Mouse (Mus musculus) spleen, postnatal 4 days (tissue): ENCODE data around the gene Arhgap25.
A peak's percentile ranks its signal among the peaks of the same experiment; 100 is the strongest.
"Not testable (repeated sequence)": the region's sequence is repeated elsewhere in the genome, so short reads cannot be mapped to it uniquely, and the experiment has no call there.

ENCODE experiments used
- DNase-seq, 2 experiments: peaks; one replicate each; pipeline ENCODE4 v3.0.0; 2022; ENCODE audit warnings: low spot score in 2 of 2

Gene Arhgap25

GRCm38 (mm10) chr6:87536270-87536669, 3.2 kb upstream of the Arhgap25 start:
- DNase-seq, result no peak

GRCm38 (mm10) chr6:87535651-87536050, 2.6 kb upstream of the Arhgap25 start:
- no peak for DNase-seq

- no peak for DNase-seq
These were observed 2.0 kb upstream of the Arhgap25 start for GRCm38 (mm10) chr6:87534855-87535575.

- no peak for DNase-seq
These were observed 1.5 kb downstream of the Arhgap25 start for GRCm38 (mm10) chr6:87531456-87532015.

- DNase-seq, result no peak
These were observed 2.7 kb downstream of the Arhgap25 start for GRCm38 (mm10) chr6:87530386-87530785.

GRCm38 (mm10) chr6:87527846-87528557, 5.1 kb downstream of the Arhgap25 start:
- no peak for DNase-seq

GRCm38 (mm10) chr6:87527366-87527765, 5.7 kb downstream of the Arhgap25 start:
- DNase-seq, result no peak

GRCm38 (mm10) chr6:87525126-87525525, 7.9 kb downstream of the Arhgap25 start:
- DNase-seq, result no peak

- no peak for DNase-seq
These were observed 8.8 kb downstream of the Arhgap25 start for GRCm38 (mm10) chr6:87524281-87524680.

- DNase-seq, result no peak
These were observed 9.3 kb downstream of the Arhgap25 start for GRCm38 (mm10) chr6:87523736-87524135.

GRCm38 (mm10) chr6:87523085-87523484, 10.0 kb downstream of the Arhgap25 start:
- DNase-seq, result no peak

- DNase-seq, result no peak
These were observed 10.8 kb downstream of the Arhgap25 start for GRCm38 (mm10) chr6:87522236-87522635.

GRCm38 (mm10) chr6:87521705-87522104, 11.4 kb downstream of the Arhgap25 start:
- not testable (repeated sequence) for DNase-seq

GRCm38 (mm10) chr6:87520572-87520971, 12.5 kb downstream of the Arhgap25 start:
- no peak for DNase-seq

GRCm38 (mm10) chr6:87519809-87520208, 13.2 kb downstream of the Arhgap25 start:
- no peak for DNase-seq

GRCm38 (mm10) chr6:87518622-87519021, 14.4 kb downstream of the Arhgap25 start:
- DNase-seq, result no peak

- no peak for DNase-seq
These were observed 15.2 kb downstream of the Arhgap25 start for GRCm38 (mm10) chr6:87517753-87518409.

- no peak for DNase-seq
These were observed 18.7 kb downstream of the Arhgap25 start for GRCm38 (mm10) chr6:87514321-87514720.

- peak; percentile 70 to 84 for DNase-seq
These were observed 19.9 kb downstream of the Arhgap25 start for GRCm38 (mm10) chr6:87513046-87513767.

- DNase-seq, result no peak
These were observed 22.1 kb downstream of the Arhgap25 start for GRCm38 (mm10) chr6:87510999-87511398.

GRCm38 (mm10) chr6:87509806-87510205, 23.3 kb downstream of the Arhgap25 start:
- DNase-seq, result no peak

- no peak for DNase-seq
These were observed 28.2 kb downstream of the Arhgap25 start for GRCm38 (mm10) chr6:87504875-87505274.
